Mouse (Mus musculus) left cerebral cortex, postnatal 10 days (tissue): ENCODE measurements around the gene Olfr424. TPM values are rescaled to one million over a fixed set of nuclear protein-coding genes. Genes with fewer than 3 reads are reported as not detected.
A peak's percentile ranks its signal among the peaks of the same experiment; 100 is the strongest.

Experiments
- DNase-seq, 2 experiments: peaks; one replicate each; pipeline ENCODE4 v3.0.0; 2021 to 2022; ENCODE audit warnings: low spot score in 2 of 2, mixed read lengths in 1 of 2; ENCODE audit errors: extremely low spot score in 1 of 2
- intact Hi-C: fragments of 180-260 bp; cut with DNase I; formaldehyde crosslinking; loops from one replicate; pipeline ENCODE4 v1.15.1; 2025
- total RNA-seq, 2 experiments: library from RNA; stranded (reverse); gene quantifications; 2 replicates each; pipeline ENCODE4 v1.2.3; 2021

Gene Olfr424
- not detected for total RNA-seq

- DNase-seq: no peak
- intact Hi-C loops: no loop called here
These were observed at the start of gene Olfr424 for GRCm38 (mm10) chr1:174131217-174131616. TSS of gene Olfr424 (plus strand) at chr1:174131517.

GRCm38 (mm10) chr1:174084031-174084430, 47.3 kb upstream of the Olfr424 start, which contains the start of gene Olfr429:
TSS of gene Olfr429 (plus strand) at chr1:174084331.
- intact Hi-C loops: no loop called here
- no peak for DNase-seq

- no peak for DNase-seq
- intact Hi-C loops: no loop called here
These were observed 34.7 kb upstream of the Olfr424 start, which contains the start of gene Olfr427 for GRCm38 (mm10) chr1:174096591-174096990. TSS of gene Olfr427 (plus strand) at chr1:174096891.

- intact Hi-C loops: loop anchor here (5.0 to 10.0 kb wide), 2 partner anchors 249 to 646 kb away; no protein-coding TSS in a partner anchor
- peak in 1 of 2 experiments; percentile 1 for DNase-seq
These were observed 27.6 kb upstream of the Olfr424 start for GRCm38 (mm10) chr1:174103735-174104134.

GRCm38 (mm10) chr1:174121062-174121461, 10.3 kb upstream of the Olfr424 start, which contains the start of gene Olfr231:
TSS of gene Olfr231 (minus strand) at chr1:174121162.
- intact Hi-C loops: no loop called here
- no peak for DNase-seq

- DNase-seq: no peak
- intact Hi-C loops: no loop called here
These were observed 682 bp downstream of the Olfr424 start for GRCm38 (mm10) chr1:174131999-174132398.

- intact Hi-C loops: no loop called here
- DNase-seq: no peak
These were observed 10.1 kb downstream of the Olfr424 start for GRCm38 (mm10) chr1:174141384-174141783.

GRCm38 (mm10) chr1:174146696-174147095, 15.4 kb downstream of the Olfr424 start:
- intact Hi-C loops: no loop called here
- no peak for DNase-seq

- no peak for DNase-seq
- intact Hi-C loops: no loop called here
These were observed 18.0 kb downstream of the Olfr424 start for GRCm38 (mm10) chr1:174149289-174149688.

- intact Hi-C loops: no loop called here
- DNase-seq: no peak
These were observed 24.0 kb downstream of the Olfr424 start, which contains the start of gene Olfr420 for GRCm38 (mm10) chr1:174155333-174155732. TSS of gene Olfr420 (plus strand) at chr1:174155633.

- DNase-seq: no peak
- intact Hi-C loops: no loop called here
These were observed 26.3 kb downstream of the Olfr424 start for GRCm38 (mm10) chr1:174157622-174158021.

- intact Hi-C loops: no loop called here
- DNase-seq: no peak
These were observed 27.2 kb downstream of the Olfr424 start for GRCm38 (mm10) chr1:174158512-174158911.

GRCm38 (mm10) chr1:174159095-174159494, 27.8 kb downstream of the Olfr424 start:
- intact Hi-C loops: no loop called here
- DNase-seq: no peak

- intact Hi-C loops: no loop called here
- no peak for DNase-seq
These were observed 37.7 kb downstream of the Olfr424 start for GRCm38 (mm10) chr1:174169024-174169423.

GRCm38 (mm10) chr1:174170706-174171501, 39.6 kb downstream of the Olfr424 start:
- intact Hi-C loops: no loop called here
- peak in 1 of 2 experiments; percentile 3 for DNase-seq

- no peak for DNase-seq
- intact Hi-C loops: no loop called here
These were observed 40.2 kb downstream of the Olfr424 start for GRCm38 (mm10) chr1:174171537-174171936.

- no peak for DNase-seq
- intact Hi-C loops: no loop called here
These were observed 41.3 kb downstream of the Olfr424 start, which contains the start of gene Spta1 for GRCm38 (mm10) chr1:174172605-174173004. TSS of gene Spta1 (plus strand) at chr1:174172776.
